Mouse (Mus musculus): Measurements from ENCODE around the gene Fbxo6. TPM values are rescaled to one million over a fixed set of nuclear protein-coding genes. Genes with fewer than 3 reads are reported as not detected.
A peak's percentile ranks its signal among the peaks of the same experiment; 100 is the strongest.
"Not testable (repeated sequence)": the region's sequence is repeated elsewhere in the genome, so short reads cannot be mapped to it uniquely, and the experiment has no call there.

Gene Fbxo6
- 10 to 100 TPM; 50.2 to 84.6 (median 64.4) TPM for total RNA-seq (2022)

DNA sequence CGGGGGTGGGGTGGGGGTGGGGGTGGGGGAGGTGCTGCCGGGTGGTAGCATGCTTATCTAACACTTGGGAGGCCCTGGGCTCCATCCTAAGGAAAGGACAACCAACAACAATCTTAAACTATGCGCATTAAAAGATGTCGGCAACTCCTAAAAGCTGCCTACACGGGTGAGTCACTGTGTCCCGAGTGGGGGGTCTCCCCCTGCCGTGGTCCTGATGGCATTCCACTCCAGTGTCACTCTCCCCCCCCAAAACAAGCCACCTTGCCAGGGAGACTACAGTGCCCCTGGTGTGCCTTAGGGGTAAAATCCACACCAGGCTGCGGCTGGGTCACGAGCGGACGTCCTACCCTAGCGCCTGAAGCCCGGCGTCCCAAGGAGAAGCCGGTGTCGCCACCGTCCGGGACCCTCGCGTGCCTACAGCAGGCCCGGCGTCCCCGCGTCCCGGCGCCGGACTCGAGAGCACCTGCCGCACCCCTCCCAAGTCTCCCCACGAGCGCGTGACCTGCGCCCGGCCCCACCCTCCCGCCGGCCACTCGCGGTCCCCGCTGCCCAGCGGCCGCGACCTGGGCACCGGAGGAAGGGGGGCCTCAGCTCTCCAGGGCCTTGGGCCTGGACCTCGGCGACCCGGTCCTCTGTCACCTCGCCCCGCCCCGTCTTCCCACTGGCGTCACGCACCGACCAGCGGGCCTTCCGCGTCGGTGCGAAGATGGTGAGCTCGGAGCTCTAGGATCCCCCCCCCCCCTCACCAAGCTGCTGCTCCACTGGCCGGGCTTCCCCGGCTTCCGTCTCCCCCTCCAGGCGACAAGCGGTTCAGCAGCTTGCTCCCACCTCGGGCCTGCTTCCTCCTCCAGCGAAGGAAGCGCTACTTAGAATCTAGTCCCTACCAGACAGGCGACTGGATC lies at the start of gene Fbxo6:
Gene Fbxo6, minus strand, starts transcription at position 874 of the 902 bp plus-strand sequence.
- peak; percentile 87 for DNase-seq

DNA sequence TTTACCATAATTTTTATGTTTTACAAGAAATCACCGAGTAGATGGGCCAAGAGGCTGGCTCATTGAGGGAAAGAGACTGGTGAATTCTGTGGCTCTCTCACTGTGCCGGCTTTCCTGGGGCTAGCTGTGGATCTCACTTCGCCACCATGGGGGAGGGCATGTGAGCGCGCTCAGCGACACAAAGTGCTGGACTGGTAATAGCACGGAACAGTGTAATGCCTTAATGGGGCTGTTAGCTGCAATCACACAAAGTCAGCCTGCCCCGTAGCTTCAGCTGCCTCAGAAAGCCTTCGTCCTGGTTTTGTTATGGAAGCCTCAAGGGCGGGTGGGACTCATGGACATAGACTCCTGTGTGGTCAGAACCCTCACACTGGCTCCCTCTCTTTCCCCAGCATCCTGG lies 46.8 kb upstream of the Fbxo6 start:
- DNase-seq, result no peak

GRCm38 (mm10) chr4:148194400-148194799 lies 42.5 kb upstream of the Fbxo6 start:
- no peak for DNase-seq

GRCm38 (mm10) chr4:148192707-148193245 lies 40.8 kb upstream of the Fbxo6 start:
- DNase-seq, result no peak

- DNase-seq, result not testable (repeated sequence)
Observed at GRCm38 (mm10) chr4:148188767-148189166, 36.8 kb upstream of the Fbxo6 start.

DNA sequence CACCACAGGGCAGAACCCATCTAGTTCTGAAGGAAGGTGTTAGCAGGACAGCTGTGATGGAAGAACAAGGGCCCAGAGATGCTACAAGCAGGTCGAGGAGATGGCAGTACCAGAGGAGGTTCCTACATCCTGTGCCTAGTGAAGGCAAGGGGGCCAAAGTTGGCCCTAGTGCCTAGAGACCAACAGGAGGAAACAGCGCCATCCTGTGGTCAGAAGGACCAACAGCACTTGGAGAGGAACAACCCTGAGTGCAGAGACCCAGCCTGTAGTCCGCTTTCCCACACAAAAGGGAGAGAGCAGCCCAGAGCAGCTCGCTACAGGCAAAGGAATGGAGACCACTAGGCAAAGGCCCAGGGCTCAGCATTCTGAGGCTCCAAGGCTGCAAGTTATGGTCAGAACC lies 33.9 kb upstream of the Fbxo6 start:
- no peak for DNase-seq

GRCm38 (mm10) chr4:148184564-148184963 lies 32.6 kb upstream of the Fbxo6 start:
- no peak for DNase-seq

GRCm38 (mm10) chr4:148182363-148182762 lies 30.4 kb upstream of the Fbxo6 start:
- DNase-seq, result no peak

GRCm38 (mm10) chr4:148181483-148181882 lies 29.5 kb upstream of the Fbxo6 start:
- no peak for DNase-seq

DNA sequence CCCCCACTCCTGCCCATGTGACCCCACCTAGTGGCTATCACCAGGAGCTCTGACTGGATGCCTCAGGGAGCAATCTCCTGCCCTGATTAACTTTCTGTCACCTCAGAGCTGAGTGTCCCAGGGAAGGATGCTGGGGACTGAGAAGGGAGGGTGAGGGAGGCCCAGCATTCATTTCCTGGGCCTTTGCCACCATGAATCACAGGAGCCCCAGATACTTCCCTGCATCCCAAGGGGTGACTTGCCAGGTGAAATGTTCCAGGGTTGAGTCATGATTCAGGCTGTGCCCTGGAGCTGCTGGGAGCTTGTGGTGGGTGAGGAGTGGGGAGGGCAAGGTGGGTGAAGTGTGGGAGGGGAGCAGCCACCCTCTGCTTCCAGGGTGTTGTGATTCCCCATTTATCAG lies 25.8 kb upstream of the Fbxo6 start:
- no peak for DNase-seq

DNA sequence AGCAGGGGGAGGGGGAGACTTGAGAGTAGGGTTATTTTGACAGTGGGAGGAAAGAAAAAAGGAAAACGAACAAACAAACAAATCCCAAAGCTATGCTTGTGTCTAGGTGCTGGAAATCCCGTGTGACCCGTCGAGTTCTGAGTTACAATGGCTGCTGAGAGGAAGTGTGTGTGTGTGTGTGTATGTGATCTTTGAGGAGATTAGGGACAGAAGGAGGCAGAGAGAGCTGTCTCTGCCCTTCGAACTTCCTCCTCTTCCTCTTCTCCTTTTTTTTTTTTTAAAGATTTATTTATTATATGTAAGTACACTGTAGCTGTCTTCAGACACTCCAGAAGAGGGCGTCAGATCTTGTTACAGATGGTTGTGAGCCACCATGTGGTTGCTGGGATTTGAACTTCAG lies 24.7 kb upstream of the Fbxo6 start:
- not testable (repeated sequence) for DNase-seq

GRCm38 (mm10) chr4:148174495-148174862 lies 22.5 kb upstream of the Fbxo6 start:
- DNase-seq, result no peak

- no peak for DNase-seq
Observed at GRCm38 (mm10) chr4:148173811-148174494, 22.0 kb upstream of the Fbxo6 start.

DNA sequence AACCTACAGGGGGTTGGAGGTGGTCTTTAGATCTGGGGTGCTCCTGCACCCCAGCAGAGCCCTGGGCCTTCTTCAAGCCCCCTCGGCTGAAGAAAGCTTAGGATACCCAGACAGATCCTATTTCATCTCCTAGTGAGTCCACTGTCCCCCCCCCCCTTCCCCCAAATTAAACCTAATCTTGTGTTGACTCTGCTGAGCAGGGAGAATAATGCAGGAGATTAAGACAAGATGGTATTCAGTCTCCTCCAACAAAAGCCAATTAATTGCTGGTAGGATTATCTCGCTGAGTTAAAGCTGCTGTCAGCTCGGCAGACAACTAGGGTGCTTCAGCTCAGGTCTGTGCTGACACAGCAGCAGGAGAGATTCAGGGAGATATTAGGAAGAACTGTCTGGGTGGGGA lies 19.3 kb upstream of the Fbxo6 start:
- DNase-seq, result no peak

- no peak for DNase-seq
Observed at GRCm38 (mm10) chr4:148170842-148171241, 18.9 kb upstream of the Fbxo6 start.

- no peak for DNase-seq
Observed at GRCm38 (mm10) chr4:148169586-148169985, 17.6 kb upstream of the Fbxo6 start.

- DNase-seq, result no peak
Observed at GRCm38 (mm10) chr4:148168287-148168686, 16.3 kb upstream of the Fbxo6 start.

GRCm38 (mm10) chr4:148166986-148167385 lies 15.0 kb upstream of the Fbxo6 start:
- no peak for DNase-seq

DNA sequence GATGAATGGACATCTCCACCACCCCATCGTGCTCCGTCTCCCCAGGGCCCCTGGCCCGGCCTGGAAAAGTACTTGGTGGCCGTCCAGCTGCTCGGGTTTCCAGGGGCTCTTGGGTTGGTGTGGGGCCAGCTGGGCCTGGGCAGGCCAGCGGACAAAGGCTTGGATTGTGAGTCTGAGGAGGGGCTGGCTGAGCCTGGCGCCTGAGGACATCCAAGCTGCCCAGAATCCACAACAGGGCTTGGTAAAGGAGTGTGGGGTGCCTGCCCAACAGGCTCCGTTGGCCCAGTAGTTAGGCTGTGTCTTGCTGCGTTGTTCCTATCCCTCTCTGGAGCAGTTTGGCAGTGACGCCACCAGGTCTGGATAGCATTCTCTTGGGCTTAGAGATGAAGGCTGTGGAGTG lies 14.5 kb upstream of the Fbxo6 start:
- no peak for DNase-seq

GRCm38 (mm10) chr4:148165551-148165950 lies 13.6 kb upstream of the Fbxo6 start:
- no peak for DNase-seq

DNA sequence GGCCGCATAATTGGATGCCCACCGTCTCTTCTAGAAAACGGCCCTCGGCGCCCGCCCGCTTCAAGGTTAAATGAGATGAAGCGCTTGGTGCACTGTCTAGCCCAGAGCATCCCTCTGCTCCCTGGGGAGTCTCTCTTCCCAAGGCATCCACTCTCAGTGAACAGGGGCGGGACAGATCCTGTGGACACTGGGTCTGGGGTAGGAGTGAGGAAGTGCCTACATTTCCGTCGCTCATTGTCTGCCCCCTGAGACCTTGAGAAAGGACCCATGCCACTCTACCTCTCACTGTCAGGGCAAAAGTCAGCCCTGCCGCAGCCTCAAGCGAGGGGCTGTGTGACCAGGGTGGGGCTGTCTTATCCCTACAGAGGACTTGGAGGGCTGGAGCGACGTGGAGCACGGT lies 12.5 kb upstream of the Fbxo6 start:
- DNase-seq, result no peak

DNA sequence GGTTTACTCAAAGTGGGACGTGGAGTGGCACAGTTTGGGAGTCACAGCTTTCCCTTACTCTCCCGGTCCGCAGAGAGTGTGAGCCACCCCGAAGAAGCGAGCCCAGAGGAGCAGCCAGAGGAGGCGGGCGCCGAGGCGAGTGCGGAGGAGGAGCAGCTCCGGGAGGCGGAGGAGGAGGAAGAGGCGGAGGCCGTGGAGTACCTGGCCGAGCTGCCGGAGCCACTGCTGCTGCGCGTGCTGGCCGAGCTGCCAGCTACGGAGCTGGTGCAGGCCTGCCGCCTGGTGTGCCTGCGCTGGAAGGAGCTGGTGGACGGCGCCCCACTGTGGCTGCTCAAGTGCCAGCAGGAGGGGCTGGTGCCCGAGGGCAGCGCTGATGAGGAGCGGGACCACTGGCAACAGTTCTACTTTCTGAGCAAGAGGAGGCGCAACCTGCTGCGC lies 12.1 kb upstream of the Fbxo6 start:
- peak; percentile 78 for DNase-seq
